Mouse (Mus musculus): Measurements from ENCODE around the gene Rexo1. TPM values are rescaled to one million over a fixed set of nuclear protein-coding genes. Genes with fewer than 3 reads are reported as not detected.

The Rexo1 gene
- polyA plus RNA-seq, 1 experiment from 2014 or later = 27.1 TPM

- no peak overlapping the region for H3K4me2 ChIP-seq (replicated peaks)
- no peak overlapping the region for H3K4me3 ChIP-seq (replicated peaks)
- H3K4me1 ChIP-seq = peaks cover 10% of the 10 kb centered on the region
- no peak overlapping the region for H3K27ac ChIP-seq (replicated peaks)
- no peak for ATAC-seq (ENCODE audit: insufficient number of reproducible peaks, low FRiP score, low TSS enrichment, low read depth)
- no peak overlapping the region for H3K9ac ChIP-seq
- peaks cover 89% of the 10 kb centered on the region for H3K27me3 ChIP-seq
- H3K9me3 ChIP-seq (replicated peaks) = no peaks in the 10 kb centered on the region
- WGBS = under 1% methylated on average over 7 of the region's 7 CpGs
- H3K36me3 ChIP-seq = no peaks in the 10 kb centered on the region
These were observed 59.1 kb downstream of the Rexo1 start for GRCm38 (mm10) chr10:80502291-80502690.

- H3K4me3 ChIP-seq (replicated peaks) = 0 out of 2 replicates have a peak overlapping the region, but pooled peaks have one; percentile 48
- WGBS = 1% methylated on average over 20 of the region's 20 CpGs
- peaks cover 98% of the 10 kb centered on the region for H3K27me3 ChIP-seq
- no peaks in the 10 kb centered on the region for H3K9me3 ChIP-seq (replicated peaks)
- no peak for ATAC-seq (ENCODE audit: insufficient number of reproducible peaks, low FRiP score, low TSS enrichment, low read depth)
- no peaks in the 10 kb centered on the region for H3K36me3 ChIP-seq
- H3K4me1 ChIP-seq = peaks cover 27% of the 10 kb centered on the region
- no peak overlapping the region for H3K9ac ChIP-seq
- H3K4me2 ChIP-seq (replicated peaks) = no peak overlapping the region
- H3K27ac ChIP-seq (replicated peaks) = no peak overlapping the region
These were observed 64.9 kb downstream of the Rexo1 start for GRCm38 (mm10) chr10:80496421-80496820.

GRCm38 (mm10) chr10:80495901-80496300 lies 65.5 kb downstream of the Rexo1 start:
- peaks cover 33% of the 10 kb centered on the region for H3K4me1 ChIP-seq

GRCm38 (mm10) chr10:80494732-80495131 lies 66.6 kb downstream of the Rexo1 start, which contains the start of gene Onecut3:
Gene Onecut3 (plus strand): TSS chr10:80494835.
- peaks cover 39% of the 10 kb centered on the region for H3K4me1 ChIP-seq
- peaks cover 98% of the 10 kb centered on the region for H3K27me3 ChIP-seq
- H3K4me2 ChIP-seq (replicated peaks) = peak within 1 kb of the TSS; percentile 87
- WGBS = under 1% methylated on average over 28 of the region's 42 CpGs
- ATAC-seq (ENCODE audit: insufficient number of reproducible peaks, low FRiP score, low TSS enrichment, low read depth) = 0 out of 2 replicates have a peak, but pooled peaks have one; percentile 7
- no peak within 1 kb of the TSS for H3K27ac ChIP-seq (replicated peaks)
- peak within 1 kb of the TSS; percentile 48 for H3K4me3 ChIP-seq (replicated peaks)
- H3K9me3 ChIP-seq (replicated peaks) = no peaks in the 10 kb centered on the region
- H3K36me3 ChIP-seq = no peaks in the 10 kb centered on the region
- H3K9ac ChIP-seq = peak within 1 kb of the TSS; percentile 24; the same call in 1 of the 2 replicates

More at GRCm38 (mm10) chr10:80495901-80496300, 65.5 kb downstream of the Rexo1 start:
- no peak overlapping the region for H3K27ac ChIP-seq (replicated peaks)
- peak overlapping the region; percentile 48 for H3K4me3 ChIP-seq (replicated peaks)
- WGBS = under 1% methylated on average over 34 of the region's 35 CpGs
- no peaks in the 10 kb centered on the region for H3K36me3 ChIP-seq
- H3K27me3 ChIP-seq = peaks cover 98% of the 10 kb centered on the region
- H3K9ac ChIP-seq = no peak overlapping the region
- no peak for ATAC-seq (ENCODE audit: insufficient number of reproducible peaks, low FRiP score, low TSS enrichment, low read depth)
- H3K4me2 ChIP-seq (replicated peaks) = peak overlapping the region; percentile 87
- H3K9me3 ChIP-seq (replicated peaks) = no peaks in the 10 kb centered on the region

Small RNAs within 50 kb of the gene (microRNA-seq; reads per million reads assigned to microRNA genes)
- not detected for gene Mir6912 (ENCODE audit: borderline number of aligned reads)

Other genes with a start within 250 kb of the Rexo1 start
- 50.8 and 52.7 TPM in 2 replicates for gene 2310011J03Rik, start 241.0 kb downstream of the Rexo1 start, polyA plus RNA-seq (2015; fragmentation: Nextera tagmentation; extraction: Ambion mirVana)
- gene Pcsk4, start 232.1 kb downstream of the Rexo1 start, polyA plus RNA-seq (2015; fragmentation: Nextera tagmentation; extraction: Ambion mirVana) = 4.2 and 5.2 TPM in 2 replicates
- 10.7 and 13.7 TPM in 2 replicates for gene Reep6, start 231.6 kb downstream of the Rexo1 start, polyA plus RNA-seq (2015; fragmentation: Nextera tagmentation; extraction: Ambion mirVana)
- gene Adamtsl5, start 213.1 kb downstream of the Rexo1 start, polyA plus RNA-seq (2015; fragmentation: Nextera tagmentation; extraction: Ambion mirVana) = 11.5 and 11.6 TPM in 2 replicates
- gene Plk5, start 205.1 kb downstream of the Rexo1 start, polyA plus RNA-seq (2015; fragmentation: Nextera tagmentation; extraction: Ambion mirVana) = 2.0 and 2.2 TPM in 2 replicates
- gene Mex3d, start 173.9 kb downstream of the Rexo1 start, polyA plus RNA-seq (2015; fragmentation: Nextera tagmentation; extraction: Ambion mirVana) = 7.2 and 8.4 TPM in 2 replicates
- 247 and 250 TPM in 2 replicates for gene Mbd3, start 162.0 kb downstream of the Rexo1 start, polyA plus RNA-seq (2015; fragmentation: Nextera tagmentation; extraction: Ambion mirVana)
- 659 and 673 TPM in 2 replicates for gene Uqcr11, start 154.7 kb downstream of the Rexo1 start, polyA plus RNA-seq (2015; fragmentation: Nextera tagmentation; extraction: Ambion mirVana)
- gene Tcf3, start 127.9 kb downstream of the Rexo1 start, polyA plus RNA-seq (2015; fragmentation: Nextera tagmentation; extraction: Ambion mirVana) = 133 and 135 TPM in 2 replicates
- gene Onecut3, start 66.7 kb downstream of the Rexo1 start, polyA plus RNA-seq (2015; fragmentation: Nextera tagmentation; extraction: Ambion mirVana) = not detected in 2 replicates
- gene Atp8b3, start 22.4 kb downstream of the Rexo1 start, polyA plus RNA-seq (2015; fragmentation: Nextera tagmentation; extraction: Ambion mirVana) = 0.09 and 0.28 TPM in 2 replicates
- gene Klf16, start 15.8 kb upstream of the Rexo1 start, polyA plus RNA-seq (2015; fragmentation: Nextera tagmentation; extraction: Ambion mirVana) = 9.4 and 11.3 TPM in 2 replicates
- gene Abhd17a, start 28.8 kb upstream of the Rexo1 start, polyA plus RNA-seq (2015; fragmentation: Nextera tagmentation; extraction: Ambion mirVana) = 112 and 115 TPM in 2 replicates
- 99.1 and 108 TPM in 2 replicates for gene Scamp4, start 41.3 kb upstream of the Rexo1 start, polyA plus RNA-seq (2015; fragmentation: Nextera tagmentation; extraction: Ambion mirVana)
- gene Adat3, start 41.3 kb upstream of the Rexo1 start, polyA plus RNA-seq (2015; fragmentation: Nextera tagmentation; extraction: Ambion mirVana) = 7.0 and 7.5 TPM in 2 replicates
- gene Gm49322, start 44.5 kb upstream of the Rexo1 start, polyA plus RNA-seq (2015; fragmentation: Nextera tagmentation; extraction: Ambion mirVana) = 4.8 TPM in 2 replicates
- 172 and 190 TPM in 2 replicates for gene Csnk1g2, start 61.3 kb upstream of the Rexo1 start, polyA plus RNA-seq (2015; fragmentation: Nextera tagmentation; extraction: Ambion mirVana)
- 82.2 and 82.7 TPM in 2 replicates for gene Btbd2, start 95.5 kb upstream of the Rexo1 start, polyA plus RNA-seq (2015; fragmentation: Nextera tagmentation; extraction: Ambion mirVana)
- 99.0 and 105 TPM in 2 replicates for gene Mknk2, start 116.6 kb upstream of the Rexo1 start, polyA plus RNA-seq (2015; fragmentation: Nextera tagmentation; extraction: Ambion mirVana)
- gene Mob3a, start 140.4 kb upstream of the Rexo1 start, polyA plus RNA-seq (2015; fragmentation: Nextera tagmentation; extraction: Ambion mirVana) = 48.2 and 51.8 TPM in 2 replicates
- 27.0 and 28.0 TPM in 2 replicates for gene Izumo4, start 140.6 kb upstream of the Rexo1 start, polyA plus RNA-seq (2015; fragmentation: Nextera tagmentation; extraction: Ambion mirVana)
- 75.2 and 76.1 TPM in 2 replicates for gene Ap3d1, start 180.7 kb upstream of the Rexo1 start, polyA plus RNA-seq (2015; fragmentation: Nextera tagmentation; extraction: Ambion mirVana)
- gene Dot1l, start 193.6 kb upstream of the Rexo1 start, polyA plus RNA-seq (2015; fragmentation: Nextera tagmentation; extraction: Ambion mirVana) = 17.1 and 21.7 TPM in 2 replicates
- 68.1 and 79.7 TPM in 2 replicates for gene Sf3a2, start 236.6 kb upstream of the Rexo1 start, polyA plus RNA-seq (2015; fragmentation: Nextera tagmentation; extraction: Ambion mirVana)
- 121 and 125 TPM in 2 replicates for gene Plekhj1, start 237.1 kb upstream of the Rexo1 start, polyA plus RNA-seq (2015; fragmentation: Nextera tagmentation; extraction: Ambion mirVana)
- gene Amh, start 243.7 kb upstream of the Rexo1 start, polyA plus RNA-seq (2015; fragmentation: Nextera tagmentation; extraction: Ambion mirVana) = 0.09 TPM in 1 of 2 replicates, not detected in the other

Measured in embryonic facial prominence, embryonic 15.5 days (tissue).